Mouse (Mus musculus) liver, embryonic 16.5 days (tissue): ENCODE measurements around the gene Olfr456. TPM values are rescaled to one million over a fixed set of nuclear protein-coding genes. Genes with fewer than 3 reads are reported as not detected.

ENCODE experiments used
- ATAC-seq: fragments of 200-750 bp; cut with Nextera tagmentation; 2 replicates; pipeline ENCODE4 v1.8.0; 2017; ENCODE audit warnings: low read depth, mild to moderate bottlenecking, moderate number of reproducible peaks, moderate library complexity
- H3K27ac ChIP-seq: fragments of 300-500 bp; sonication (generic); 2 replicates; pipeline ENCODE4 v1.5.1; 2014; ENCODE audit warnings: mild to moderate bottlenecking, low read length
- H3K27me3 ChIP-seq: fragments of 300-500 bp; sonication (generic); 2 replicates; pipeline ENCODE4 v1.6.1; 2014; ENCODE audit warnings: low read depth, low read length, mixed read lengths; ENCODE audit not compliant: control insufficient read depth, insufficient read depth
- H3K36me3 ChIP-seq: fragments of 300-500 bp; sonication (generic); 2 replicates; pipeline ENCODE4 v1.6.1; 2014; ENCODE audit warnings: mild to moderate bottlenecking; ENCODE audit not compliant: control insufficient read depth, insufficient read depth
- H3K4me1 ChIP-seq: fragments of 300-500 bp; sonication (generic); 2 replicates; pipeline ENCODE4 v1.6.1; 2014; ENCODE audit warnings: low read depth, low read length, mixed read lengths; ENCODE audit not compliant: control insufficient read depth
- H3K4me2 ChIP-seq: fragments of 300-500 bp; sonication (generic); 2 replicates; pipeline ENCODE4 v1.6.1; 2014; ENCODE audit warnings: low read depth, low read length, mixed read lengths
- H3K4me3 ChIP-seq: fragments of 300-500 bp; sonication (generic); 2 replicates; pipeline ENCODE4 v1.5.1; 2014; ENCODE audit warnings: low read depth, mild to moderate bottlenecking, low read length
- H3K9ac ChIP-seq: fragments of 300-500 bp; sonication (generic); 2 replicates; pipeline ENCODE4 v1.6.1; 2014; ENCODE audit warnings: low read depth, low read length
- H3K9me3 ChIP-seq: fragments of 300-500 bp; sonication (generic); replicated peaks from 2 replicates; pipeline ENCODE4 v1.6.1; 2016; ENCODE audit warnings: low read length; ENCODE audit not compliant: control insufficient read depth
- WGBS: fragments of 180-500 bp; shearing (Covaris S2); extraction: QIAGEN DNeasy Blood & Tissue Kit; methylation state at CpG from one replicate; pipeline ENCODE4 v1.1.7; 2014; ENCODE audit not compliant: insufficient replicate concordance; 5-methylcytosine and 5-hydroxymethylcytosine counted together
- polyA plus RNA-seq: library from polyadenylated mRNA; unstranded; fragments of >200 nt; fragmentation: Nextera tagmentation; extraction: Ambion mirVana; gene quantifications from 2 replicates; pipeline ENCODE4 v1.2.1, GENCODE M21; 2015

Olfr456 gene
- polyA plus RNA-seq, 1 experiment from 2014 or later: not detected

GRCm38 (mm10) chr6:42447381-42447780 is 39.6 kb downstream of the Olfr456 start:
- no peak for ATAC-seq
- Histone ChIP-seq H3K27me3 (no peaks in the 10 kb centered on the region), H3K9ac (no peak overlapping the region)

GRCm38 (mm10) chr6:42444491-42444890 is 42.5 kb downstream of the Olfr456 start:
- no peak overlapping the region for H3K9ac ChIP-seq
- no peaks in the 10 kb centered on the region for H3K9me3 ChIP-seq
- 60% methylated on average over 2 of the region's 2 CpGs for WGBS
- H3K36me3 ChIP-seq: no peaks in the 10 kb centered on the region
- H3K4me3 ChIP-seq: no peak overlapping the region
- no peaks in the 10 kb centered on the region for H3K27me3 ChIP-seq
- no peak overlapping the region for H3K27ac ChIP-seq
- no peak for ATAC-seq
- no peaks in the 10 kb centered on the region for H3K4me1 ChIP-seq
- H3K4me2 ChIP-seq: no peak overlapping the region

More at GRCm38 (mm10) chr6:42447381-42447780, 39.6 kb downstream of the Olfr456 start:
- Histone ChIP-seq H3K36me3 (no peaks in the 10 kb centered on the region), H3K4me3 (no peak overlapping the region), H3K4me1 (no peaks in the 10 kb centered on the region), H3K27ac (no peak overlapping the region), H3K4me2 (no peak overlapping the region), H3K9me3 (no peaks in the 10 kb centered on the region)
- WGBS: 37% methylated on average over 2 of the region's 2 CpGs

GRCm38 (mm10) chr6:42441395-42441794 is 45.6 kb downstream of the Olfr456 start:
- no peak overlapping the region for H3K9ac ChIP-seq
- H3K27ac ChIP-seq: no peak overlapping the region
- no peak for ATAC-seq
- 39% methylated on average over 2 of the region's 2 CpGs for WGBS
- H3K4me3 ChIP-seq: no peak overlapping the region
- H3K9me3 ChIP-seq: no peaks in the 10 kb centered on the region
- H3K36me3 ChIP-seq: no peaks in the 10 kb centered on the region
- no peak overlapping the region for H3K4me2 ChIP-seq
- no peaks in the 10 kb centered on the region for H3K4me1 ChIP-seq
- H3K27me3 ChIP-seq: no peaks in the 10 kb centered on the region

Other genes starting within 250 kb of the Olfr456 start
- 7.7 and 8.1 TPM in 2 replicates for gene Gstk1, start 241.3 kb downstream of the Olfr456 start, polyA plus RNA-seq
- 0.21 TPM in 1 of 2 replicates, not detected in the other for gene Tmem139, start 225.2 kb downstream of the Olfr456 start, polyA plus RNA-seq
- gene Casp2, start 222.2 kb downstream of the Olfr456 start, polyA plus RNA-seq: 23.4 and 24.5 TPM in 2 replicates
- gene Clcn1, start 200.5 kb downstream of the Olfr456 start, polyA plus RNA-seq: 0.08 and 0.14 TPM in 2 replicates
- gene Fam131b, start 162.6 kb downstream of the Olfr456 start, polyA plus RNA-seq: not detected in 2 replicates
- gene Zyx, start 137.6 kb downstream of the Olfr456 start, polyA plus RNA-seq: 35.2 and 43.2 TPM in 2 replicates
- gene Epha1, start 113.9 kb downstream of the Olfr456 start, polyA plus RNA-seq: 7.3 and 8.4 TPM in 2 replicates
- gene Tas2r143, start 87.0 kb downstream of the Olfr456 start, polyA plus RNA-seq: not detected in 2 replicates
- gene Tas2r135, start 81.8 kb downstream of the Olfr456 start, polyA plus RNA-seq: not detected in 2 replicates
- gene Tas2r126, start 52.7 kb downstream of the Olfr456 start, polyA plus RNA-seq: not detected in 2 replicates
- gene Olfr458, start 22.0 kb downstream of the Olfr456 start, polyA plus RNA-seq: not detected in 2 replicates
- not detected in 2 replicates for gene Olfr457, start 10.9 kb downstream of the Olfr456 start, polyA plus RNA-seq
- not detected in 2 replicates for gene Olfr455, start 60.4 kb upstream of the Olfr456 start, polyA plus RNA-seq
- gene Tcaf3, start 110.5 kb upstream of the Olfr456 start, polyA plus RNA-seq: not detected in 2 replicates
- gene Tcaf2, start 158.0 kb upstream of the Olfr456 start, polyA plus RNA-seq: 0.21 and 0.22 TPM in 2 replicates
- 4.9 and 5.1 TPM in 2 replicates for gene Tcaf1, start 222.9 kb upstream of the Olfr456 start, polyA plus RNA-seq